Mouse (Mus musculus) lung, postnatal 0 days (tissue): ENCODE results near the gene Ephb6. TPM values are rescaled to one million over a fixed set of nuclear protein-coding genes. Genes with fewer than 3 reads are reported as not detected.

ENCODE experiments used
- ATAC-seq: fragments of 200-750 bp; cut with Nextera tagmentation; 2 replicates; pipeline ENCODE4 v1.8.0; 2017; ENCODE audit warnings: moderate library complexity
- DNase-seq: peaks from one replicate; pipeline ENCODE4 v3.0.0-alpha.2; 2016; ENCODE audit warnings: low spot score
- H3K27ac ChIP-seq: fragments of 300-500 bp; sonication (generic); 2 replicates; pipeline ENCODE4 v1.5.1; 2014; ENCODE audit warnings: antibody characterized with exemption, mild to moderate bottlenecking, low read length, mixed read lengths
- H3K27me3 ChIP-seq: fragments of 300-500 bp; sonication (generic); replicated peaks from 2 replicates; pipeline ENCODE4 v1.6.1; 2014; ENCODE audit warnings: low read length, mixed read lengths; ENCODE audit not compliant: insufficient read depth
- H3K36me3 ChIP-seq: fragments of 300-500 bp; sonication (generic); 2 replicates; pipeline ENCODE4 v1.6.1; 2014; ENCODE audit warnings: low read length, mixed read lengths; ENCODE audit not compliant: insufficient read depth
- H3K4me1 ChIP-seq: fragments of 300-500 bp; sonication (generic); 2 replicates; pipeline ENCODE4 v1.6.1; 2014; ENCODE audit warnings: antibody characterized with exemption, low read depth, low read length, mixed read lengths; ENCODE audit not compliant: insufficient read depth
- H3K4me2 ChIP-seq: fragments of 300-500 bp; sonication (generic); replicated peaks from 2 replicates; pipeline ENCODE4 v1.6.1; 2014; ENCODE audit warnings: low read depth, mild to moderate bottlenecking, low read length, moderate library complexity, mixed read lengths
- H3K4me3 ChIP-seq: fragments of 300-500 bp; sonication (generic); 2 replicates; pipeline ENCODE4 v1.5.1; 2014; ENCODE audit warnings: low read depth, low read length
- H3K9ac ChIP-seq: fragments of 300-500 bp; sonication (generic); replicated peaks from 2 replicates; pipeline ENCODE4 v1.6.1; 2014; ENCODE audit warnings: low read depth, mild to moderate bottlenecking
- H3K9me3 ChIP-seq: fragments of 300-500 bp; sonication (generic); 2 replicates; pipeline ENCODE4 v1.6.1; 2016; ENCODE audit warnings: low read length, mixed read lengths
- CTCF ChIP-seq: IDR thresholded peaks from 2 replicates; pipeline ENCODE4 v1.5.1; 2016; ENCODE audit warnings: antibody characterized with exemption, mild to moderate bottlenecking
- EP300 ChIP-seq: IDR thresholded peaks from 2 replicates; pipeline ENCODE4 v1.6.1; 2016; ENCODE audit warnings: antibody characterized with exemption, mild to moderate bottlenecking, control low read depth
- WGBS: fragments of 180-500 bp; shearing (Covaris S2); extraction: QIAGEN DNeasy Blood & Tissue Kit; methylation state at CpG from one replicate; pipeline ENCODE4 v1.1.7; 2014; 5-methylcytosine and 5-hydroxymethylcytosine counted together
- polyA plus RNA-seq: library from polyadenylated mRNA; unstranded; fragments of >200 nt; fragmentation: Nextera tagmentation; extraction: Ambion mirVana; gene quantifications from 2 replicates; pipeline ENCODE4 v1.2.1, GENCODE M21; 2015

Ephb6 gene
- polyA plus RNA-seq, 1 experiment from 2014 or later: 5.5 TPM

- no peak for TF ChIP-seq CTCF
- TF ChIP-seq EP300: no peak
- no peak for ATAC-seq
- DNase-seq: no peak
Measured at GRCm38 (mm10) chr6:41620173-41620798, 15.0 kb downstream of the Ephb6 start.

GRCm38 (mm10) chr6:41621241-41621990 lies 16.1 kb downstream of the Ephb6 start:
- H3K4me2 ChIP-seq: no peak overlapping the region
- DNase-seq: no peak
- no peaks in the 10 kb centered on the region for H3K36me3 ChIP-seq
- 85% methylated on average over 12 of the region's 12 CpGs for WGBS
- no peak for ATAC-seq
- H3K4me1 ChIP-seq: no peaks in the 10 kb centered on the region
- TF ChIP-seq EP300: no peak
- no peak for TF ChIP-seq CTCF
- H3K27me3 ChIP-seq: no peaks in the 10 kb centered on the region
- no peak overlapping the region for H3K4me3 ChIP-seq
- H3K9me3 ChIP-seq: no peaks in the 10 kb centered on the region
- no peak overlapping the region for H3K27ac ChIP-seq
- no peak overlapping the region for H3K9ac ChIP-seq

More at GRCm38 (mm10) chr6:41620173-41620798, 15.0 kb downstream of the Ephb6 start:
- H3K4me2 ChIP-seq: no peak overlapping the region
- H3K9ac ChIP-seq: no peak overlapping the region
- H3K36me3 ChIP-seq: no peaks in the 10 kb centered on the region
- no peaks in the 10 kb centered on the region for H3K9me3 ChIP-seq
- no peaks in the 10 kb centered on the region for H3K4me1 ChIP-seq
- no peak overlapping the region for H3K4me3 ChIP-seq
- H3K27ac ChIP-seq: no peak overlapping the region
- no peaks in the 10 kb centered on the region for H3K27me3 ChIP-seq
- 88% methylated on average over 9 of the region's 9 CpGs for WGBS

GRCm38 (mm10) chr6:41622661-41623060 lies 17.4 kb downstream of the Ephb6 start:
- no peaks in the 10 kb centered on the region for H3K36me3 ChIP-seq
- H3K4me1 ChIP-seq: no peaks in the 10 kb centered on the region
- no peak overlapping the region for H3K4me3 ChIP-seq
- no peaks in the 10 kb centered on the region for H3K9me3 ChIP-seq
- WGBS: 68% methylated on average over 9 of the region's 9 CpGs
- TF ChIP-seq EP300 (no peak), CTCF (peak; percentile 69)
- no peak overlapping the region for H3K27ac ChIP-seq
- DNase-seq (peak; percentile 22), ATAC-seq (no peak)
- H3K4me2 ChIP-seq: no peak overlapping the region
- H3K27me3 ChIP-seq: no peaks in the 10 kb centered on the region
- no peak overlapping the region for H3K9ac ChIP-seq

- Histone ChIP-seq H3K36me3 (no peaks in the 10 kb centered on the region), H3K4me2 (no peak overlapping the region), H3K9me3 (no peaks in the 10 kb centered on the region), H3K9ac (no peak overlapping the region), H3K27me3 (no peaks in the 10 kb centered on the region), H3K4me3 (no peak overlapping the region), H3K27ac (no peak overlapping the region), H3K4me1 (no peaks in the 10 kb centered on the region)
- ATAC-seq (no peak), DNase-seq (no peak)
- WGBS: 32% methylated on average over 1 of the region's 1 CpGs
- TF ChIP-seq EP300 (no peak), CTCF (no peak)
Measured at GRCm38 (mm10) chr6:41628180-41628579, 22.9 kb downstream of the Ephb6 start.

- H3K27me3 ChIP-seq: no peaks in the 10 kb centered on the region
- H3K27ac ChIP-seq: no peak overlapping the region
- DNase-seq: peak; percentile 30
- TF ChIP-seq CTCF (peak; percentile 54), EP300 (no peak)
- no peak for ATAC-seq
- H3K9ac ChIP-seq: no peak overlapping the region
- no peak overlapping the region for H3K4me3 ChIP-seq
- 56% methylated on average over 2 of the region's 2 CpGs for WGBS
- no peaks in the 10 kb centered on the region for H3K36me3 ChIP-seq
- no peaks in the 10 kb centered on the region for H3K4me1 ChIP-seq
- no peaks in the 10 kb centered on the region for H3K9me3 ChIP-seq
- no peak overlapping the region for H3K4me2 ChIP-seq
Measured at GRCm38 (mm10) chr6:41630791-41631190, 25.5 kb downstream of the Ephb6 start.

GRCm38 (mm10) chr6:41631549-41631948 lies 26.3 kb downstream of the Ephb6 start:
- H3K9ac ChIP-seq: no peak overlapping the region
- H3K27me3 ChIP-seq: no peaks in the 10 kb centered on the region
- no peak overlapping the region for H3K4me2 ChIP-seq
- H3K4me3 ChIP-seq: no peak overlapping the region
- H3K36me3 ChIP-seq: no peaks in the 10 kb centered on the region
- no peaks in the 10 kb centered on the region for H3K4me1 ChIP-seq
- WGBS: 77% methylated on average over 4 of the region's 4 CpGs
- no peak for DNase-seq
- no peak for ATAC-seq
- H3K27ac ChIP-seq: no peak overlapping the region
- H3K9me3 ChIP-seq: no peaks in the 10 kb centered on the region
- no peak for TF ChIP-seq CTCF
- TF ChIP-seq EP300: no peak
